Mouse (Mus musculus): ENCODE data around the gene Cib4. TPM values are rescaled to one million over a fixed set of nuclear protein-coding genes. Genes with fewer than 3 reads are reported as not detected.

Gene Cib4
- total and polyA plus RNA-seq, 3 experiments: 0.92 to 3.4 (median 2.4) TPM

DNA sequence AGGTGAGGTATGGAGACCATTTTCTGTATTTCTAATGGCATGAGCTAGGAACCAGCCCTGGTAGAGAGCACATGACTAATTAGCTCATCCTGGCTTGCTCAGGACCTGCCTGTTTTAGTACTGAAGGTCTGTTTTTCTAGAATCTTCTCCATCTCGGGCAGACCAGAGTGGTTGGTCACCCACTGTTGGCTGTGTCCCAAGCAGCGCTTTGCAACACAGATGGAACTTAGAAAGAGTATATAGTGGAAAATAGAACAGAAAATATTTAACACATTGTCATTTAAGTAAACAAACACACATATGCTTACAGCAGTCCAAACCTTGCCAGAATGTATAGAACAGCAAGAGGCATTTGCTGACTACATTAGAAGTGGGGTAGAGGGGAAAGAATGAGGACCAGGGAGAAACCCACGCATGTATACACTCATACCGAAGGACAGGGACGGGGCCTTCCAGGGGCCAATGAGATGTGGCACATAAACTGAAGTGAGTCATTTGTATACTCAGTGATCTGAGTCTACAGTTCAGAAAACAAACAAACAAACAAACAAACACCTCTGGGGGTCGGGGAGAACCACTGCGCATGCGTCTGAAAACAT, 105.2 kb downstream of the Cib4 start:
- no peak for DNase-seq

DNA sequence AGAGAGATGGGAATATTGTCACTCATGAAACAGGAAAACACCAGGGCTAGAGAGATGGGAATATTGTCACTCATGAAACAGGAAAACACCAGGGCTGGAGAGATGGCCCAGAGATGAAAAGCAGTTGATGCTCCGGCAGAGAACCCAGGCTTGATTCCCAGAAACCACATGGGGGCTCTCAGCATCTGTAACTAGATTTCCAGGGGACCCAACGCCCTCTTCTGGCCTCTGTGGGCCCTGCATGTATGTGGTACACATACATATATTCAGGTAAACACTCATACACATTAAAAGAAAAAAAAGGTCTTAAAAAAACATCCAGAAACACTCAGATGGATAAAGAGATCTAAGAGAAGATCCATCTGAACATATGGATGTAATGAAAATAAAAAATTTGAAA, 106.7 kb downstream of the Cib4 start:
- no peak for DNase-seq

Other genes starting within 250 kb of the Cib4 start
- gene Otof, start 83.9 kb downstream of the Cib4 start, total RNA-seq (2021): under 1 TPM; 0.06 to 0.10 TPM
- 0.42 and 0.43 TPM in 2 replicates for gene Otof, start 83.9 kb downstream of the Cib4 start, polyA plus RNA-seq (2012; rRNA removed)
- not detected for gene 1700001C02Rik, start 79.8 kb downstream of the Cib4 start, total RNA-seq (2021)
- not detected in 2 replicates for gene 1700001C02Rik, start 79.8 kb downstream of the Cib4 start, polyA plus RNA-seq (2012; rRNA removed)
- gene Kcnk3, start 42.3 kb upstream of the Cib4 start, total RNA-seq (2021): 1,000 to 10,000 TPM; 1,225 to 1,281 TPM
- gene Kcnk3, start 42.3 kb upstream of the Cib4 start, polyA plus RNA-seq (2012; rRNA removed): 6,176 and 11,313 TPM in 2 replicates
- 10 to 100 TPM; 49.0 to 50.9 TPM for gene Slc35f6, start 102.1 kb upstream of the Cib4 start, total RNA-seq (2021)
- gene Slc35f6, start 102.1 kb upstream of the Cib4 start, polyA plus RNA-seq (2012; rRNA removed): 140 and 145 TPM in 2 replicates
- gene Cenpa, start 120.9 kb upstream of the Cib4 start, total RNA-seq (2021): 1 to 10 TPM; 5.1 to 6.4 TPM
- gene Cenpa, start 120.9 kb upstream of the Cib4 start, polyA plus RNA-seq (2012; rRNA removed): 10.9 and 14.5 TPM in 2 replicates
- gene Dpysl5, start 165.7 kb upstream of the Cib4 start, total RNA-seq (2021): 1 to 10 TPM in 1 of 2 experiments, under 1 TPM in 1; 0.92 to 2.3 TPM
- 0.62 and 0.98 TPM in 2 replicates for gene Dpysl5, start 165.7 kb upstream of the Cib4 start, polyA plus RNA-seq (2012; rRNA removed)